Mouse (Mus musculus) c-Kit-positive CD71-positive TER-119-positive erythroid progenitor cells, embryonic 14.5 days (primary cell): ENCODE measurements around the gene Vars.
A peak's percentile ranks its signal among the peaks of the same experiment; 100 is the strongest.
"Not testable (repeated sequence)": the region's sequence is repeated elsewhere in the genome, so short reads cannot be mapped to it uniquely, and the experiment has no call there.

Experiments
- DNase-seq: peaks from one replicate; pipeline ENCODE4 v3.0.0-alpha.2; 2013; ENCODE audit warnings: low spot score

Vars gene

DNA sequence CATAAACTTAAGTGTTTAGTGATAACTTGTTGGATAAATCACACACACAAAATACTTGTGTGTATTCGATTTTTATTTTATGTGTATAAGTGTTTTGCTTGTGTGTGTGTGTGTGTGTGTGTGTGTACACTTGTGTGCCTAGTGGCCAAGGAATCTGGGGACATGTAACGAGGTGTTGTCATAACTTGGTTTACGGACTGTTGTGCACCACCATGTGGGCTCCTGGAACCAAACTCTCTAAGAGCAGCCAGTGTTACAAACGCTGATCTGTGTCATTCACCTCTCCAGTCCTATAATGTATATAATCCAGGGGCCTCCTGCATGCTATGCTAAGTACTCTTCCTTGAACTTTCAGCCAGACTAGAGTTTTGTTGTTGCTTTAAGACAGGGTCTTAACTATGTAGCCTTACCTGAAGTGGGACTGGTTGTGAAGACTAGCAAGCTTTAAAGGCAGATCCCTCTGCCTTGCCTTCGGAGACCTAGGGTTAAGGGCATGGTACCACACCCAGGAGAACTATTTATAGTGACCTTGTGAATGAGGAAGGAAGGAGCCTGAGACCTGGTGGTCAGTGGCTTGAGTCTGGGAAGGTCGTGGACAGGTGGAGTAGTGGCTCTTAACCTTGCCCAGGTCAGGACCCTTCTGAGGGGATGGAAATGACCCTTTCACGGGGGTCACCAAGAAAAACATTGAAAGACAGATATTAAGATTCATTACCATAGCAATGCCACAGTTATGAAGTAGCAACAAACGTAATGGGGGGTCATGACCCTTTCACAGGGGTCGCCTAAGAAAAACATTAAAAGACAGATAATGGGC is 2.4 kb downstream of the Vars start:
- no peak for DNase-seq

DNA sequence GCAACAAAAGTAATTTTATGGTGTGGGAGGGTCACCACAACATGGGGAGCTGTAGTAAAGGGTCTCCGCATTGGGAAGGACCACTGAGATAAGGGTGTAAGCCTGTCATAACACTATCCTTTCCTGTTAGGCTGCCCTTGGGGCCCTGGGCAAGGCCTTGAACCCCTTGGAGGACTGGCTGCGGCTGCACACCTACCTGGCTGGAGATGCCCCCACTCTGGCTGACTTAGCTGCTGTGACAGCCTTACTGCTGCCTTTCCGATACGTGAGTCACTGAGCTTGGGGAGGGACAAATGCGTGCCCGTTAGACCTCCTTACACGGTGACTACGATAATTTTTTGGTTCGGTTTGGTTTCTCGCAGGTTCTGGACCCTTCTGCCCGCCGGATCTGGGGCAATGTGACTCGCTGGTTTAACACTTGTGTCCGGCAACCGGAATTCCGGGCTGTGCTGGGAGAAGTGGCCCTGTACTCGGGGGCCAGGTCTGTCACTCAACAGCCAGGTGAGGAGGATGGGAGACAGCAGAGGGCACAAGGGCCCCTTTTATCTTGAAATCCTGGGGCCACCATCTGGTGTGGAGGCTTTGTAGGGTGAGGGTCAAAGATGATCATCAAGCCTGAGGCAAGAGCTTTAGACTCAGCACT is 3.4 kb downstream of the Vars start:
- DNase-seq = no peak

DNA sequence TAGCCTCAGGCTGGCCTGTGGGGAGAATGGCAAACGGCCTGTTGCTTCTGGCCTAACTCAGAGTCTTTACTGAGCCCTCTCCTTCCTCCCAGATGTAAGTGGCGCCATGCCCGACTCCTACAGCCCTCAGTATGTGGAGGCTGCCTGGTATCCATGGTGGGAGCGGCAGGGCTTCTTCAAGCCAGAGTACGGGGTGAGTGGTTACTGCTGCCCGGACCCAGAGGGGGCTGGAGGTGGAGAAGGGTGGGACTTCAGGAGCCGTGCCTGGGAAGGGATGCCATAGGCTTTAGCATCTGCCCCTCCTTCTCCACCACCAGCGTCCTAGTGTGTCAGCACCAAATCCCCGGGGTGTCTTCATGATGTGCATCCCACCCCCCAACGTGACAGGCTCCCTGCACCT is 4.4 kb downstream of the Vars start:
- DNase-seq = no peak

DNA sequence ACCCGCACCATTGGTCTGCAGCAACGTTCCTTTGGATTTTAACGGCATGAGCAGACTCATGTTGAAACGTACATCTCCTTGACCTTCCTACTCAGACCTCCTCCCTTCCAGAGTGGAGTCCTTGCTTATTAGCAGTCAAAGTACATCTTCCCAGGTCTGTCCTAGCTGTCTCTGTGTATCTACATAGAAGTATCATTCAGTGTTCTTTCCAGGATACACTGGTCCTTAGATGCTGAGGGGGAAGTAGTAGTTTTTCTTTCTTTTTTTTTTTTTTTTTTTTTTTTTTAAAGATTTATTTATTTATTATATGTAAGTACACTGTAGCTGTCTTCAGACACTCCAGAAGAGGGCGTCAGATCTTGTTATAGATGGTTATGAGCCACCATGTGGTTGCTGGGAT is 5.1 kb downstream of the Vars start:
- not testable (repeated sequence) for DNase-seq

DNA sequence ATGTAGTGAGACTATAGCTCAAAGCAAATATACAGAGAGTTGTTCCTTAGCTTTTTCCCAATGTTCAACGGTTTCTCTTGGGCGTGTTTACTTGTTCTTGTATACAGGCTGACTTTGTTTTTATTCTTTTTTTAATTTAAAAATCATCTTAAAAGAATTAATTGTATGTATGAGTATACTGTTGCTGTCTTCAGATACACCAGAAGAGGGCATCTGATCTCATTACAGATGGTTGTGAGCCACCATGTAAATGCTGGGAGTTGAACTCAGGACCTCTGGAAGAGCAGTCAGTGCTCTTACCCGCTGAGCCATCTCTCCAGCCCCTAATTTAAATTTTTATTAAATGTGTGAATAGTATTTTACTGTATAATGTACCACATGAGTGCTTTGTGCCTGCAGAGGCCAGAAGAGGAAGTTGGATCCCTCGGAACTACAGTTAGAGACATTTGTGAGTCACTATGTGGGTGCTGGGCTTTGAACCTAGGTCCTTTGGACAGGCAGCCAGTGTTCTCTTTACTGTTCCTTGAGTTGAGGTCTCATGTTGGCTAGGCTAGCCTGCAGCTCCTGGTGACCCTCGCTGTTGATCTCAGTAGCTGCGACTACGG is 6.7 kb downstream of the Vars start:
- no peak for DNase-seq

DNA sequence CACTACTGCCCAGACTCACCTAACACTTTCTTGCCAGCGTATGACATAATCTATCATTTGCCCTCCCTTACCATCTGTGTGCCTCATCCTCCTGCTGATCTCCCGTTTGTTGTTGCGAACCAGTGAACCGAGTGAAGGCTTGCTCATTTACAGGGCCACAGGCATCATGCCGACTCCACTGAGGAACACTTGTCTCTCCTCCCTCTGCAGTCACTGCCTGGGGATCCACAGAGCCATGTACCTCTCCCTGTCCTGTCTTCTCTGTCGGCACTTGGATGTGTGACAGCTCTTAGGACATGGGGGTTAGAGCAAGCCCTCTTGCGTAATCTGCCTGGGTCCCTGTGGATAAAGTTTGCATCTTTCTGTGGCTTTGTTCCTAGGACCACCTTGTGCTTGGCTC is 8.8 kb downstream of the Vars start:
- no peak for DNase-seq

DNA sequence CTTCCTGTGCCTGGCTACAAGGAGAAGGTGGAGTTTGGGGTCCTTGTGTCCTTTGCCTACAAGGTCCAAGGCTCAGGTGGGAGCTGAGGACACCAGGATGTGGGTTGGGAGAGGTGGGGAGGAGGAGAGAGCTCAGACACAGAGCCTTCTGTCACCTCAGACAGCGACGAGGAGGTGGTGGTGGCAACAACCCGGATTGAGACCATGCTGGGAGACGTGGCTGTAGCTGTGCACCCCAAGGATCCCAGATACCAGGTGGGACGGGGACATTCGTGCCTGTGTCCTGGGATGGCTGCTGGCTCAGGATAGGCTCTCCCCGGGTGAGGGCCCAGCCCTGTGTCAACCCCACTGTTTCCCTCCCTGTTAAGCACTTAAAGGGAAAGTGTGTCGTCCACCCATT is 10.7 kb downstream of the Vars start:
- no peak for DNase-seq

DNA sequence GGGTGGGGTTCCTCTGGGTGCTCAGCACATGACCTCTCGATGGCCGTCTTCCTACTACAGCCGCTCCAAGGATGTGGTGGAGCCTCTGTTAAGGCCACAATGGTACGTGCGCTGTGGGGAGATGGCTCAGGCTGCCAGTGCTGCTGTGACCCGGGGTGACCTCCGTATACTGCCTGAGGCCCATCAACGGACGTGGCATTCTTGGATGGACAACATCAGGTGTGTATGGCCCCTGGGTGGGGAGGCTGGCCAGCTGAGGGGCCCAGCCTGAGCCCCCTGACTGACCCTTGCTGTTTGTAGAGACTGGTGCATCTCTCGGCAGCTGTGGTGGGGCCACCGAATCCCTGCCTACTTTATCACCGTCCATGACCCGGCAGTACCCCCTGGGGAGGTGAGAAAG is 11.6 kb downstream of the Vars start:
- DNase-seq = no peak

DNA sequence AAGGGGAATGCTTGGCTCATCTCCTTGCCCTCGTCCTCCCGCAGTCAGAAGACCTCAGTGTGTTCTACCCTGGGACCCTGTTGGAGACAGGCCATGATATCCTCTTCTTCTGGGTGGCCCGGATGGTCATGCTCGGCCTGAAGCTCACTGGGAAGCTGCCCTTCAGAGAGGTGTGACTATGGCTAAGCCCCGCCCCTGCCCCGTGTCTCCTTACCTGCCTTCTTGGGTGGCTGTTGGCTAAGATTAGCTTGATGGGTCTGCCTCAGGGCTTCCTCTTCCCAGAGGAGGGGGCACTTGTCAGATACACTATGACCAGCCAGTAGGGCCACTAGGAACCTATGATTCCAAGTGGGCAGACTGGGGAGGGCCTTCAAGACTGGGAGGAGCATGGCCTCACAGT is 12.4 kb downstream of the Vars start:
- DNase-seq = no peak

DNA sequence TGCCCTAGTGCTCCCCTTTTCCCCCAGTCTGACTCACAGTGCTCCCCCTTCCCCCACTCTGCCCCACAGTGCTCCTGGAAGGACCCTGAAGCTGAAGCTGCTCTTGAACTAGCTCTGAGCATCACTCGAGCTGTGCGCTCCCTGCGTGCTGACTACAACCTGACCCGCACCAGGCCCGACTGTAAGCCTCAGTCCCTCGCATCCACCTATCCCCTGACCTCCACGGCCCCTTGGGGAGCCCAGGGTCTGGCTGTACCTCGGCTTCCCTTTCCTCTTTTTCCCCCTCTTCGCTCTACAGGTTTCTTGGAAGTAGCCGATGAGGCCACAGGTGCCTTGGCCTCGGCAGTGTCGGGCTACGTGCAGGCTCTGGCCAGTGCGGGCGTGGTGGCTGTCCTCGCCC is 14.5 kb downstream of the Vars start:
- no peak for DNase-seq

DNA sequence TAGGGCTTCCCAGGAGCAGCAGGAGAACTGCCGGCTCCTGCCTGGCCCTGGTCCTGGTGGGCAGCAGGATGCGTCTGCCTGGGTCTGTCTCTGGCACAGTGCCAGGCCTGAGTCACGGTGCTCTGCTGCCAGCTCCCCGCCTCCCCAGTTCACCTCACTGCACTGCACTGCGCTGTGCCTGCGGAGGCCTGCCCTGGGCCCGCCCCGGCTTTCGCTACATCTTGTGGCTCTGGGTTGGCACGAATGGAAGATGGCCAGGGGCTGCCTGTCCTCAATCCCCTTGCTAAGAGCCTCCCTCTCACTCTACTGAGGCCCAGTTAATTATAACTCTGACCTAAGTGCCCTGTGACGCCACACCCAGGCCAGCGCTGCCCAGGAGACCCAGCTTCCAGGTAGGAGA is 15.6 kb downstream of the Vars start, which contains the start of gene Vwa7:
Gene Vwa7 (plus strand): TSS at position 204 of the 400 bp plus-strand sequence.
- DNase-seq = no peak

DNA sequence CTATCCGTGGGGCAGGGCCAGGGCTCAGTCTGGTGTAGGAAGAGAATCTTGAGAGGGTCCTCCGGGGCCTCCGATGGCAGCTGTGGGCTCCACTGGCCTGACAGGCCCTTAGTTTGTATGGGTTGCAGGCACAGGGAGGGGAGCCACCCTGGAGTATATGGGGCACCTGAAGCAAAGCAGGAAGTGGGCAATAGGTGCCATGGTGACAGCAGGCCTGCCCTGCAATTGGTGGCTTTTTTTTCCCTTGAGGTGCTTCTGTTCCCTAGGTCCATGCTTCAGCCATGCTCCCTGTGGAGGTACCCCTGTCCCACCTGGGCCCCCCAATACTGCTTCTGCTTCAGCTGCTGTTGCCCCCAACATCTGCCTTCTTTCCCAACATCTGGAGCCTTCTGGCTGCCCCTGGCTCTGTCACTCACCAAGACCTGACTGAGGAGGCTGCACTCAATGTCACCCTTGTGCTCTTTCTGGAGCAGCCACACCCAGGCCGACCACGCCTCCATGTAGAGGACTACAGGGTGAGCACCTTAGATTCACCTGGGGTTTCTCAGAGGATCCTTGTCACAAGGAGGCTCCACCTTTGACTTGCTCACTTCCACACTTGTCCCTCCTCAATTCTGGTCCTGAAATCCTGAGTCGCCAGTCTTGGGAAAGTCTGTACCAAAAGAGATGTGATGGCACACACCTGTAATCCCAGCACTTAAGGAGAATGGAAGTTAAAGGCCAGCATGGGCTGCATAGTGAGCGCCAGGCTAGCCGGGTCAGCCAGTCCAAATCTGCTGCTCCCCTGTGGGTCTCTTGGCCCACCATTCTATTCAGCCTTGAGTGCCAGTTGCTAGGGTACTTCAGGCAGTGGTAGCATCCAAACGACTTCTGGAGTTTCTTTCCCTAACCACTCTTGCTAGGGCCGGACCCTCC is 16.3 kb downstream of the Vars start:
- no peak for DNase-seq

DNA sequence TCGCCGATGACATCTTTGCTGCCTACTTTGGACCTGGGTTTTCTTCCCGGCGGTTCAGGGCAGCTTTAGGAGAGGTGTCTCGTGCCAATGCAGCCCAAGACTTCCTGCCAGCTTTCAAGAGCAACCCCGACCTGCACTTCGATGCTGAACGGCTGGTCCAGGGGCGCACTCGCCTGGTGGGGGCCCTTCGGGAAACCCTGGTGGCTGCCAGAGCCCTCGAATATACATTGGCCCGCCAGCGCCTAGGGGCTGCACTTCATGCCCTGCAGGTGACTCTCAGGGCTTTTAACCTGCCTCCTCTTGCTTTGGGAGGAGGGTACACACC is 16.9 kb downstream of the Vars start:
- DNase-seq = no peak

DNA sequence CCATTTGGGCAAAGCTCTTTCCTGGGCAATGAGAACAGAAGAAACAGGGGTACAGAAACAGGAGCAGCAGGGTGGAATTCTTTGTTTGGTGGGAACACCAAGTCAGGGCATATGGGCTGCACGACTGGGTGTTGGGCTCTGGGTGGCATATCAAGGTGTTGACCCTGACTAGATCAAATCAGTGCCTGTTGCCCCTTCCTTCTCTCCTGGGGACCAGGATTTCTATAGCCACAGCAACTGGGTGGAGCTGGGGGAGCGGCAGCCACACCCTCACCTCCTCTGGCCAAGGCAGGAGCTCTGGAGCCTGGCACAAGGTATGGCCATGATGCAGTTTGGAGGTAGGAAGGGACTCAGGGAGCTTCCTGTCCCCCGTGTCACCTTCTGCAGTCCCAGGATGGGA is 17.4 kb downstream of the Vars start:
- DNase-seq = no peak

DNA sequence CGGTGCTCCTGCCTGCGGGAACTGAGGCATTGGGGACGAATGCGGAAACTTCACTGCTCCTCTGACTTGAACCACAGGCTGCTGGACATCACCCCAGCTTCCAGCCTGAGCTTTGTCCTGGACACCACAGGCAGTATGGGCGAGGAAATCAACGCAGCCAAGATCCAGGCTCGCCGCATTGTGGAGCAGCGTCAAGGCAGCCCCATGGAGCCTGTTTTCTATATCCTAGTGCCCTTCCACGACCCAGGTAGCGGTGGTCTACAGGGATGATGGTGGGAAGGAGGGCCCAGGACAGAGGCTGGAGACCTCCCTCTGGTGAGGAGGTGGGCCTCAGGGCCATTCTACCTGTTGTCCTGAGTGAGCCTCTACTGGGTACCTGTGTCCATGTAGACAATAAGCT is 19.1 kb downstream of the Vars start:
- no peak for DNase-seq

DNA sequence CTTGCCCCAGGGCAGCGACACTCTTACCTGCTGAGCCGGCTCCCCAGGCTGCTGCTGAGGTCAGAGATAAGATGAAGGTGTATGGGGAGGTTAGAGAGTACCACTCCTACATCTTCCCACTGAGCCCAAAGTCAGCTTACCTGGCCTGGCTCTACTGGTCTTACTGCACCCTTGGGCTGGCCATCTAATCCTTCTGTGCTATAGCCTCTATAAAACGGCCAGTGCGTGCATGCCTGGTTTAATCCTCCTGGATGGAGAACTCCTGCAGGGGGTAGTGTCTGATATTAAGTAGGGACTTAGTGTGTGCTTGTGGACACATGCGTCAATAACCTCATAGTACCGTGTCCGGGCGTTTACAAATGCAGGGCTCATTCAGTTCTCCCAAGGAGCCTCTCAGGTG is 19.8 kb downstream of the Vars start:
- DNase-seq = no peak

DNA sequence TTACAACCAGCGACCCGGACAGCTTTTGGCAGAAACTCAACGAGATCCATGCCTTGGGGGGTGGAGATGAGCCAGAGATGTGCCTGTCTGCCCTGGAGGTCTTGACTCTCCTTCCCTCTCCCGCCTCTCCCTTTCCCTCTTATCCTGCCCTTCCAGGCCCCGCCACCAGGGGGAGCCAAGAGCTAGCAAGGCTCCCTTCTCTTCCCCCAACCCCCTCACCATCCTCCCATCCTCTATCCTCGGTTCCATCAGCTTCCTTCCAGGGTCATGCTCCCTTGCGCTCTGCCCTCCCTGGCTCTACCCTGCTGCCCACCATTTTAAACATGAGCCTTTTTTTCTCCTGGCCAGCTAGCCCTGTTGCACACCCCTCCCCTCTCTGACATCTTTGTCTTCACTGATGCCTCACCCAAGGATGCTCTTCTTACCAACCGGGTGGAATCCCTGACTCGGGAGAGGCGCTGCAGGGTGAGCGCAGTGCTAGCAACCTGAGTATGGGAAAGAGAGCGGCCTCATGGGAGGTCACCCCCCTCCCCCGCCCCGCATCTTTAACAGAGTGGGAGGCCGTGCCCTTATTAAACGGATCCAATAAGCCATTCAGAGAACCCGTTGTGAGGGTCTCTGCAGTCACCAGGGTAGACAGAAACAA is 20.5 kb downstream of the Vars start:
- peak; percentile 85 for DNase-seq

DNA sequence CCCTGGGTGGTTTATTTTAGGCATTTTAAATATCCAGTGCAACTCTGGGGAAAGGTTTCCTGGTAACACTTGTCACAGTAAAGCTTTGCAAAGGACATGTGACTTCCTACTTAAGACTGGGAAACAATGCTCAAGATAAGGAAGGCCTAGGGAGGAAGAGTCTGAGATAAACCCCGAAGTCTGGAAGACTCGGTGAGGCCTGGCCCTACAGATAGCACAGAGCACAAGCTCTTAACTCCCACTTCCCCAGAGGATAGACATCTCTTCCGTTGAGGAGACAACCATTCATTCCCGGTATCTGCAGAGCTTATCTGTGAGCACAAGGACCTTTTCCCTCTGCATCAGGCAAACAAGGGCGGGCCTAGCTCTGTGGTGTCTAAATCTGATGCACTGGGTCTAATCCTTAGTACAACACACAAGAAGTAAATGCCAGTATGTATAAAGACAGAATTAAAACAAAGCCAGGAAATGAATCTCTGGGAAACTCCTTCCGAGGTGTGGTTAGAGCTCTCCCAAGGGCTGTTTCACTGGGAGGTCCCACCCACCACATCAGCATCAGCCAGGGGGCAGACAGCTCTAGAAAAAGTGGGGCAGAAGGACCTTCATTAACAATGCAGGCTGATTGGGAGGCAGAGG is 21.2 kb downstream of the Vars start:
- DNase-seq = peak; percentile 68

DNA sequence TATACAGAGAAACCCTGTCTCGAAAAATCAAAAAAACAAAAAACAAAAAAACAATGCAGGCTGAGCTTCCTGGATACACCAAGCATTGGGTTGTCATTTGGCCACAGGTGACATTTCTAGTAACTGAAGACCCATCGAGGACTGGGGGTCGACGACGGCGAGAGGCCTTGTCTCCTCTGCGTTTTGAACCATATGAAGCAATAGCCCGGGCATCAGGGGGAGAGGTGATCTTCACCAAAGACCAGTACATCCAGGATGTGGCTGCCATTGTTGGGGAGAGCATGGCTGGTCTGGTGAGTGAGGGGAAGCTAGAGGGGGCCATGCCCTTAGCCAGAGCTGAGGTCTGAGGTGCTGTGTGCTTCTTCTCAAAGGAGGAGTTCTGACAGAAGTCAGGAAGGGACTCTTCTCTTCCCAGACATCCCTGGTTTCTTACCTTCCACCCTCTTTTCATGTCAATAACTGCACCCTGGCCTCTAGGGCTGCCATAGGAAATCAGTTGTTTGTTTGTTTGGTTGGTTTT is 21.8 kb downstream of the Vars start:
- no peak for DNase-seq

DNA sequence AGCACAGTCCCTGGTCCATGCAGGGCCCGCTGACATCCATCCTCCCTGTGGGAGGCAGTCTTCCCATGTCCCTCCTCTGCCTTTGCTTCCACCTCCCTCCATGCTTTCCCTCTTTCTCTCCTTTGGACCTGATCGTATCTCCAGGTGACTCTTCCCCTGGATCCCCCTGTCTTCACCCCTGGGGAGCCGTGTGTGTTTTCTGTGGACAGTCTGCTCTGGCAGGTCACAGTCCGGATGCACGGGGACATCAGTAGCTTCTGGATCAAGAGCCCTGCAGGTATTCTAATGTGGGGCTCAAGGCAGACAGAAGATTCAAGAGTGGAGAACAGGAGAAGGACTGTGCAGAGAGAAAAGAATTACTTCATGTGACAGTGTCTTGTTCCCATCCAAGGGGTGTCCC is 22.4 kb downstream of the Vars start:
- DNase-seq = no peak

DNA sequence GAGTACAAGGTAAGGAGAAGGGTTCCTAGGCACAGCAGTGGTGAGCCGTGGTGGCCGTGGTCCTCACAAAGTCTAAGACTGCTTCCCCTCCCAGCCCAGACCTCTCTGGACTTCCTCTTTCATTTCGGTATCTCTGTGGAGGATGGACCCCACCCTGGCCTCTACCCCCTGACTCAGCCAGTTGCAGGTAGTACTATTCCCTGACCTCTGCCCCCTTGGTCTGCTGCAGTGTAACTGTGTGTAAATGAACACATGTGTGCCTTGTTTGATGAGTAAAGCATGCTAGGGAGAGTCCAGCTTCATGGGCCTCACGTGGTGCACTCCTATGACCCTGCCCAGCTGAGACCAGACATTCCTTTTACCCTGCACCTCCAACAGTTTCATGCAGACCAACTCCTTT is 23.0 kb downstream of the Vars start:
- no peak for DNase-seq
